Comparison of ENCODE assay signal across 15 mouse cellular contexts in the genomic region with DNA sequence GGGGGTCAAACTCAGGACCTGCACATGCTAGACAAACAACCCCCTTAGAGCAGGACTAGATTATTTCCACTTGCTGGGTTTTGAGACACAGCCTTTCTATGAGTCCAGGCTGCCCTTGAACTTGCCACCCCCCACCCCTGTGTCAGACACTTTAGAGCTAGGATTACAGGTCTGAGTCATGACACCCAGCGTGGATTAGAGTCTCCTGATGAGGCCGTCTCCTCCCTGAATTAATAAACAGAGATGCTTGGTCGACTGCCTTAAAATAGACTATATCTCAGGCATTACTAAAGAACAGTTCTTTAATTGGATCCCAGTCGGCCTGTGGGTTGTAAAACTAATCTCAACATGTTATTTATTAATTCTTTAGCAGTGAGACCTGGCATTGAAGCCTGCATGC.
"Had no signal": no experiment of that assay in that cellular context is flagged by ENCODE, and none has a peak within 500 bp of the region (broad histone marks: within the 10 kb centered on the region; RNA-seq: fewer than 3 reads in every experiment).

No protein-coding gene starts in this region.

- H3K27me3 ChIP-seq: kidney, embryonic 15.5 days; limb, embryonic 12.5 days; lung, embryonic 15.5 days; midbrain, embryonic 12.5 days had no signal

- H3K9ac ChIP-seq: kidney, embryonic 15.5 days; limb, embryonic 12.5 days; liver, embryonic 13.5 days; liver, postnatal 0 days; lung, embryonic 15.5 days; midbrain, embryonic 12.5 days had no signal

- H3K4me1 ChIP-seq: limb, embryonic 12.5 days; lung, embryonic 15.5 days; midbrain, embryonic 12.5 days had no signal

- H3K27ac ChIP-seq: kidney, embryonic 15.5 days; limb, embryonic 12.5 days; liver, embryonic 13.5 days; lung, embryonic 15.5 days; midbrain, embryonic 12.5 days had no signal

- H3K36me3 ChIP-seq: kidney, embryonic 15.5 days; limb, embryonic 12.5 days; liver, embryonic 13.5 days; lung, embryonic 15.5 days; midbrain, embryonic 12.5 days had no signal

- H3K4me3 ChIP-seq: kidney, embryonic 15.5 days; limb, embryonic 12.5 days; liver, embryonic 13.5 days; lung, embryonic 15.5 days; midbrain, embryonic 12.5 days had no signal

- ATAC-seq: liver, postnatal 0 days; midbrain, embryonic 16.5 days had no signal

- DNase-seq: kidney, postnatal 25 days; layer of hippocampus, adult 9-11 months; layer of hippocampus, postnatal 36 days; liver; liver, embryonic 13.5 days; liver, postnatal 0 days; lung, postnatal 14 days; right cerebral cortex, postnatal 25 days; thymus, adult 18-20 months; thymus, postnatal 14 days had no signal

- H3K4me2 ChIP-seq: kidney, embryonic 15.5 days; limb, embryonic 12.5 days; liver, embryonic 13.5 days; lung, embryonic 15.5 days; midbrain, embryonic 12.5 days had no signal

- H3K9me3 ChIP-seq: kidney, embryonic 15.5 days; limb, embryonic 12.5 days; liver, embryonic 13.5 days; lung, embryonic 15.5 days; midbrain, embryonic 12.5 days had no signal
